Mouse (Mus musculus) embryonic fibroblast, embryonic 13.5 days (primary cell): ENCODE measurements at regions not wholly inside any gene's neighbourhood (a gene's known extent, or its start where the extent isn't known, plus 50 kb on each side); places are given as distances from the start of the nearest gene placed in this dataset.

ENCODE experiments used
- H3K27ac ChIP-seq: 2 replicates; pipeline ENCODE4 v1.5.1; 2012; ENCODE audit warnings: low read length, control low read depth, inconsistent platforms; ENCODE audit not compliant: insufficient read depth
- H3K4me1 ChIP-seq: 2 replicates; pipeline ENCODE4 v1.6.1; 2011; ENCODE audit warnings: low read length; ENCODE audit not compliant: control insufficient read depth, insufficient read depth
- H3K4me3 ChIP-seq: 2 replicates; pipeline ENCODE4 v1.5.1; 2011; ENCODE audit warnings: mild to moderate bottlenecking, control low read depth, low read length; ENCODE audit not compliant: insufficient read depth
- CTCF ChIP-seq: IDR thresholded peaks from 2 replicates; pipeline ENCODE4 v1.5.1; 2011; ENCODE audit warnings: mild to moderate bottlenecking, control low read depth, low read length, moderate library complexity, borderline replicate concordance; ENCODE audit not compliant: insufficient read depth
- POLR2A ChIP-seq: IDR thresholded peaks from 2 replicates; pipeline ENCODE4 v1.6.1; 2011; ENCODE audit warnings: low read depth, mild to moderate bottlenecking, control low read depth, low read length, moderate library complexity

GRCm38 (mm10) chr1:119259455-119259854, 162.6 kb downstream of the Inhbb start:
- Histone ChIP-seq H3K4me1 (no peaks in the 10 kb centered on the region), H3K4me3 (no peak overlapping the region), H3K27ac (no peak overlapping the region)
- no peak for TF ChIP-seq CTCF

- no peaks in the 10 kb centered on the region for H3K4me1 ChIP-seq
- no peak overlapping the region for H3K27ac ChIP-seq
- H3K4me3 ChIP-seq = no peak overlapping the region
- no peak for TF ChIP-seq CTCF
- TF ChIP-seq POLR2A = no peak
These were observed 165.3 kb downstream of the Inhbb start for GRCm38 (mm10) chr1:119256769-119257168.

GRCm38 (mm10) chr1:119256097-119256473, 166.0 kb downstream of the Inhbb start:
- H3K4me1 ChIP-seq = no peaks in the 10 kb centered on the region
- TF ChIP-seq POLR2A (no peak), CTCF (no peak)
- H3K4me3 ChIP-seq = no peak overlapping the region
- no peak overlapping the region for H3K27ac ChIP-seq

- Histone ChIP-seq H3K4me3 (no peak overlapping the region), H3K27ac (no peak overlapping the region), H3K4me1 (no peaks in the 10 kb centered on the region)
- TF ChIP-seq CTCF (no peak), POLR2A (no peak)
These were observed 166.5 kb downstream of the Inhbb start for GRCm38 (mm10) chr1:119255386-119256096.

- no peak overlapping the region for H3K27ac ChIP-seq
- TF ChIP-seq POLR2A (no peak), CTCF (no peak)
- H3K4me1 ChIP-seq = no peaks in the 10 kb centered on the region
- no peak overlapping the region for H3K4me3 ChIP-seq
These were observed 167.1 kb downstream of the Inhbb start for GRCm38 (mm10) chr1:119254928-119255327.

GRCm38 (mm10) chr1:119253371-119253851, 168.6 kb downstream of the Inhbb start:
- TF ChIP-seq POLR2A (no peak), CTCF (no peak)
- Histone ChIP-seq H3K4me1 (no peaks in the 10 kb centered on the region), H3K27ac (no peak overlapping the region), H3K4me3 (no peak overlapping the region)

- no peak for TF ChIP-seq CTCF
- no peak for TF ChIP-seq POLR2A
- Histone ChIP-seq H3K27ac (no peak overlapping the region), H3K4me1 (no peaks in the 10 kb centered on the region), H3K4me3 (no peak overlapping the region)
These were observed 169.6 kb downstream of the Inhbb start for GRCm38 (mm10) chr1:119252403-119252802.

- Histone ChIP-seq H3K27ac (no peak overlapping the region), H3K4me3 (no peak overlapping the region), H3K4me1 (no peaks in the 10 kb centered on the region)
- TF ChIP-seq CTCF (no peak), POLR2A (no peak)
These were observed 170.3 kb downstream of the Inhbb start for GRCm38 (mm10) chr1:119251741-119252140.

GRCm38 (mm10) chr1:119248776-119249495, 173.1 kb downstream of the Inhbb start:
- TF ChIP-seq CTCF = no peak
- no peak for TF ChIP-seq POLR2A
- no peak overlapping the region for H3K4me3 ChIP-seq
- H3K27ac ChIP-seq = no peak overlapping the region
- no peaks in the 10 kb centered on the region; the same call in 1 of the 2 replicates for H3K4me1 ChIP-seq

GRCm38 (mm10) chr1:119247117-119247516, 174.9 kb downstream of the Inhbb start:
- Histone ChIP-seq H3K4me3 (no peak overlapping the region), H3K4me1 (no peaks in the 10 kb centered on the region; the same call in 1 of the 2 replicates), H3K27ac (no peak overlapping the region)
- TF ChIP-seq POLR2A = no peak
- no peak for TF ChIP-seq CTCF

GRCm38 (mm10) chr1:119238463-119238862, 183.6 kb downstream of the Inhbb start:
- H3K27ac ChIP-seq = no peak overlapping the region
- no peaks in the 10 kb centered on the region for H3K4me1 ChIP-seq
- no peak overlapping the region for H3K4me3 ChIP-seq
- TF ChIP-seq CTCF (no peak), POLR2A (no peak)
